Mouse (Mus musculus): ENCODE measurements around the gene Acvr1.

Gene Acvr1

DNA sequence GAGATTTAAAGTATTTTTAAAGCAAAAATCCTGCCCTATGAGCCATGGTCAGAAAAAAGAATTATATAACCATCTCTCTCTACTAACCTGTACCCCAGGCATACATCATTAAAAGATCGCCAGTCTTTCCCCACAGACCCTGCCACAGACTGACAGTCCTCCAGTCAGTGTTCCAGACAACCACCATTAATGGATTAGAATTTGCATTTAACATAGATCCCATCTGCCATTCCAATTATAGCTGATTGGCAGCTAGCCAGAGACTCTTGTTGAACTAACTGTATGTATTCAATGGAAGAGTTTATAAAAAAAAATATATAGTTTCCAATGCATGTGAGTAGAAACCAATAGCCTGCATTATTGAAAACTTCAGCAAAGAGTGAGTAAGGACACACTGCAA, 187.5 kb downstream of the Acvr1 start:
- no peak for DNase-seq

- no peak for DNase-seq
These were observed 189.4 kb downstream of the Acvr1 start for GRCm38 (mm10) chr2:58377417-58378130.

- DNase-seq: no peak
These were observed 200.8 kb downstream of the Acvr1 start for GRCm38 (mm10) chr2:58366196-58366595.

- DNase-seq: no peak
These were observed 205.5 kb downstream of the Acvr1 start for GRCm38 (mm10) chr2:58361361-58362046.

GRCm38 (mm10) chr2:58358132-58358460, 208.9 kb downstream of the Acvr1 start:
- DNase-seq: no peak

GRCm38 (mm10) chr2:58357414-58358131, 209.4 kb downstream of the Acvr1 start, which contains the start of gene Acvr1c:
Gene Acvr1c (minus strand): TSS chr2:58357895.
- DNase-seq: peak; percentile 25

- DNase-seq: no peak
These were observed 209.9 kb downstream of the Acvr1 start for GRCm38 (mm10) chr2:58357068-58357413.

GRCm38 (mm10) chr2:58354389-58354788, 212.6 kb downstream of the Acvr1 start:
- no peak for DNase-seq

DNA sequence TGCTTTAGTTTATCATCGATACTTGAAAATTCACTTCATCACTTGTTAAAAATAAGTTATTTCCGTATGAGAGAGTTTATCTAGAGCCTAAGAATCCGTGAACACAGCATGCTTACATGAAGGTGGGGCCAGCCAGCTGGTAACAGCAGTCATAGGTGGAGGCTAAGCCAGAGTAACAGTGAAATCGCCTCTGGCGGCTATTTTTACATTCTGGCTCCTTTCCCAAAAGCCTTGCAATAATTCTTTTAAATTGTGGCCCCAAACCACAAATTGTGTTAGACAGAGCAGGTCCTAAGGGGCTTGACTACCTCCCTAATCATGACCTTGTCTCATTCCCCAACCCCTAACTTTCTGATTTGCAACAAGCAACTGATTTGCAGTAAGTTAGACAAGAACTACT, 214.1 kb downstream of the Acvr1 start:
- DNase-seq: no peak

DNA sequence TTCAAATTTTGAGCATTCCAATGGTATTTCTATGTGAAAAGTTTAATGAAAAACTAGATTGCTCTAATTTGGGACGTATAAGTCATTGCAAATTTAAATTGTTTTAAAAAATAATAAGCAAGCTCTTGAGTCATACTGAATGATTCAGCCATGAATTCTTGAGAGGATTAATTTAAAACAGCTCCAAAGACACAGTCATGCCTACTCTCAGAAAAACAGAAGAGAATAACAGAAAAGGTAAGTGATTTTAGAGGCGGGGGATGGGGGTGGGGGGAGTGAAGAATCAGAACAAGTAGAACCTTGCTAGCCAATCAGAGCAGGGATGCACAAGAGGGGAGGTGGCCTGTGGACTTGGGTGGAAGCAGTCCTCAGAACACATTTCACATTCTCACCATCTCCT, 216.3 kb downstream of the Acvr1 start:
- no peak for DNase-seq

All from kidney, adult 18-20 months (tissue).